Mouse (Mus musculus): ENCODE measurements around the gene Nanos2. TPM values are rescaled to one million over a fixed set of nuclear protein-coding genes. Genes with fewer than 3 reads are reported as not detected.
A peak's percentile ranks its signal among the peaks of the same experiment; 100 is the strongest.

The Nanos2 gene
- polyA plus RNA-seq, 2 experiments from 2014 or later = not detected

DNA sequence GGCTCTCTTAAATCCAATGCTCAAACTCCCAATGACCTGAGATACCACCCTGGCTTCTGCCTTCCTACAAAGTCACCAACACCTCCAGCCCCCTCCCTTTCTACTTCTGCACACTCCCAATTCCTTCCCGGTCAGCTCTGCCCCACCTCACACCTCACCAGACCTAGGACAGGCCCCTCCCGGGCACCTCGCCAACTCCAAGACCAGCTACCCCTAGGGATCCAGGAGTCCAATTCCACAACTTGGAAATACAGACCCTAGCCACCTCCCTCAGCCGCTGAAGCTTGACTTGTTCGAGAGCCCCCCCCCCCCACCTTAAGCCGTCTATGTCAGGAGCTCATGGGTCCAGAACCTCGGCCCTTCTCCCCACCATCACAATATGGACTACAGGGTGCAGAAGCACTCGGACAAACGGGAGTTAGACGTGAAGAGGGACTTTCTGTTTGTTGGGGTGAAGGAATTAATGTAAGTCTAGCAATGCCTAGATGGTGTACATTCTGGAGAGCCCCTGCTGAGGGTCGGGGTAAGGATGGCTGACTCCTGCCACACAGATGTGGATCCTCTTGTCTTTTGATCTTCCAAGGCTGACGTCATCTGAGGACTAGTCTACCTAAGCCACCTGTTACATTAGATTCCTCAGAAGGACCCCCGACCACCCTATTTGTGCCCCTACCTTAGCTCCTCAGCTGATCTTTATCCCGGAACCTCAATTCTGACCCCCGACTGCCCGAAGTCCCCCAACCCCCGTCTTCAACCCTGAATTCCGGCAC lies 35.2 kb downstream of the Nanos2 start:
- no peak for ATAC-seq

DNA sequence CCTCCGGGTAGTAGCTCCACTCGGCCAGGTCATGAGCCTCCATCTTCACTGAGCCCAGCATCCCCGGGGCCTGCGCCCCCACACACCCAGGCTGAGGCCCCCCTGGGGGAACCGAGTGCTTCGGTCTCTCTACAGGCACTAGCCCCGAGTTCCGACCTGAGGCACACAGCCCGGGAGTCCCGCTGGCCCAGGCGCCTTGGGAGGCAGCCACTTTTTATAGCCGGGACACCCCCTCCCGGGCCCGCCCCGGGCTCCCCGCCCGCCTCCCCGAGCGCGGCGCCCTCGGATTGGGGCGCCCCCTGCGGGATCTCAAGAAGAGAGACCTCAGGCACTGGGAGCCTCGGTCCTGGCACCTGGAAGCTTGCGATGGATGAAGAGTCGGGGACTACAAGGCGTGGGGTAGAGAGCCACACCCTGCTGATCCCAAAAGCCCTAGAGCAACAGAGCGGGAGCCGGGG lies 36.2 kb downstream of the Nanos2 start, which contains the start of gene Foxa3:
TSS of gene Foxa3 (minus strand) at position 182 of the 458 bp plus-strand sequence.
- peak; percentile 24 for ATAC-seq

DNA sequence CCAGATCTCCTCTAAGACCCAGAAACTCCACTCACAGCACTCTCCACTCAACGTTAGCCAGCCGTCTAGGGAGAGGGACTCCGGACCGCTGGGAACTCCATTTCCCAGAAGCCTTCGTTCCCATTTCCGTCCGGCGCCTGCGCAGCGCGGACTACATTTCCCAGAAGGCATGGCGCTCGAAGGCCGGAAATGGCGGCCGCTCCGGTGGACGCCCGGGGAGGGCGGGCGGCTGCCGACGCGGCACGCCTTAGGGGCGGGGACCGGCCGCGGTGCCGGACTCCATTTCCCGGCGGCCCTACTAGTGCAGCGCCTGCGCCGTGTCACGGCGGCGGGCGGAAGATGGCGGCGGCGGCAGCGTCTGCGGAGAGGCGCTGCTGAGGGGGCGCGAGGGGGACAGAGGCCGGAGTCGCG lies 36.9 kb downstream of the Nanos2 start, which contains the start of gene Sympk:
TSS of gene Sympk (plus strand) at position 282 of the 411 bp plus-strand sequence.
- peak; percentile 94 for ATAC-seq

- peak; percentile 21 for ATAC-seq
Measured at GRCm38 (mm10) chr7:19024581-19025255, 37.5 kb downstream of the Nanos2 start.

DNA sequence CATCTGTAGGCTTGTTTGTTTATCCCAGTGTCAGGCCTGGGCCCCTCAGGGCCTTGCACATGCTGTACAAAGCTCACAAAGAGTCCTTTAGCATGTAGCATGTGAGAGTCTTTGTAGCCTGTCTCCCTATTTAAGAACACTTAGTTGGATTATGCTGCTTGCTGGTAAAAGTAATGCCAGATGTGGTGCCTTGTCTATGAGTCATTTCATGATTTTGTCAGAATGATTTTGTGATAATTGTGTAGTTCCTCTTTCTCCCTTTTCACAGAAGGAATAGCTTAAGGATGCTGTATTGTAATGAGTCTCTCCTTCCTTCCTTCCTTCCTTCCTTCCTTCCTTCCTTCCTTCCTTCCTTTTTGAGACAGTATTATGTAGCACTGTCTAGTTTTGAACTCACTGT lies 40.9 kb downstream of the Nanos2 start:
- no peak for ATAC-seq

- ATAC-seq = peak; percentile 64
Measured at GRCm38 (mm10) chr7:19029084-19029653, 42.0 kb downstream of the Nanos2 start.

GRCm38 (mm10) chr7:19031641-19032040 lies 44.4 kb downstream of the Nanos2 start:
- ATAC-seq = no peak

Other genes with a start within 250 kb of the Nanos2 start
- not detected for gene Psg19, start 188.9 kb upstream of the Nanos2 start, polyA plus RNA-seq (2017; shearing (Covaris generic))
- not detected for gene Psg17, start 165.8 kb upstream of the Nanos2 start, polyA plus RNA-seq (2017; shearing (Covaris generic))
- under 1 TPM in 1 of 2 experiments, not detected in 1; 0.22 TPM for gene Mill2, start 147.4 kb upstream of the Nanos2 start, polyA plus RNA-seq (2017; shearing (Covaris generic))
- 100 to 1,000 TPM; 246 to 259 TPM for gene Pglyrp1, start 116.1 kb upstream of the Nanos2 start, polyA plus RNA-seq (2017; shearing (Covaris generic))
- 1 to 10 TPM; 7.6 to 8.9 TPM for gene Ccdc61, start 77.0 kb upstream of the Nanos2 start, polyA plus RNA-seq (2017; shearing (Covaris generic))
- not detected for gene Nova2, start 61.5 kb upstream of the Nanos2 start, polyA plus RNA-seq (2017; shearing (Covaris generic))
- 1 to 10 TPM; 1.7 to 3.0 TPM for gene Mypop, start 3.8 kb downstream of the Nanos2 start, polyA plus RNA-seq (2017; shearing (Covaris generic))
- gene Irf2bp1, start 16.6 kb downstream of the Nanos2 start, polyA plus RNA-seq (2017; shearing (Covaris generic)) = 1 to 10 TPM; 2.0 to 2.4 TPM
- gene Foxa3, start 36.1 kb downstream of the Nanos2 start, polyA plus RNA-seq (2017; shearing (Covaris generic)) = not detected
- 1 to 10 TPM; 5.0 to 6.4 TPM for gene Sympk, start 37.0 kb downstream of the Nanos2 start, polyA plus RNA-seq (2017; shearing (Covaris generic))
- gene Rsph6a, start 67.3 kb downstream of the Nanos2 start, polyA plus RNA-seq (2017; shearing (Covaris generic)) = not detected
- gene Dmwd, start 88.8 kb downstream of the Nanos2 start, polyA plus RNA-seq (2017; shearing (Covaris generic)) = not detected
- gene Dmpk, start 96.4 kb downstream of the Nanos2 start, polyA plus RNA-seq (2017; shearing (Covaris generic)) = under 1 TPM in 1 of 2 experiments, not detected in 1; 0.44 TPM
- under 1 TPM; 0.46 to 0.83 TPM for gene Six5, start 107.2 kb downstream of the Nanos2 start, polyA plus RNA-seq (2017; shearing (Covaris generic))
- not detected for gene Gm4969, start 131.0 kb downstream of the Nanos2 start, polyA plus RNA-seq (2017; shearing (Covaris generic))
- gene Fbxo46, start 132.5 kb downstream of the Nanos2 start, polyA plus RNA-seq (2017; shearing (Covaris generic)) = 10 to 100 TPM; 23.1 to 29.0 TPM
- gene Qpctl, start 161.9 kb downstream of the Nanos2 start, polyA plus RNA-seq (2017; shearing (Covaris generic)) = 10 to 100 TPM in 1 of 2 experiments, 1 to 10 TPM in 1; 9.1 to 17.8 TPM
- 10 to 100 TPM; 63.0 to 77.3 TPM for gene Snrpd2, start 162.3 kb downstream of the Nanos2 start, polyA plus RNA-seq (2017; shearing (Covaris generic))
- not detected for gene Gipr, start 178.7 kb downstream of the Nanos2 start, polyA plus RNA-seq (2017; shearing (Covaris generic))
- gene Eml2, start 189.0 kb downstream of the Nanos2 start, polyA plus RNA-seq (2017; shearing (Covaris generic)) = 10 to 100 TPM in 1 of 2 experiments, 1 to 10 TPM in 1; 10.0 to 30.1 TPM
- under 1 TPM in 1 of 2 experiments, not detected in 1; 0.11 TPM for gene Gpr4, start 225.1 kb downstream of the Nanos2 start, polyA plus RNA-seq (2017; shearing (Covaris generic))
- 10 to 100 TPM; 15.2 to 24.0 TPM for gene Opa3, start 240.9 kb downstream of the Nanos2 start, polyA plus RNA-seq (2017; shearing (Covaris generic))

Data from CD4-positive, CD25-positive, alpha-beta regulatory T cell, adult 4 months (primary cell).